Mouse (Mus musculus) bone marrow, adult 2 months (tissue): ENCODE measurements around the gene Lrp1. TPM values are rescaled to one million over a fixed set of nuclear protein-coding genes. Genes with fewer than 3 reads are reported as not detected.

Experiments used
- H3K27ac ChIP-seq: fragments of 200-500 bp; 2 replicates; pipeline ENCODE4 v1.5.1; 2012; ENCODE audit warnings: low read depth, mild to moderate bottlenecking, control low read depth, inconsistent platforms, low read length; ENCODE audit not compliant: control insufficient read depth, poor library complexity, insufficient read depth
- H3K4me1 ChIP-seq: fragments of 200-500 bp; 2 replicates; pipeline ENCODE4 v1.6.1; 2011; ENCODE audit warnings: low read length; ENCODE audit not compliant: control insufficient read depth, insufficient read depth
- H3K4me3 ChIP-seq: fragments of 200-500 bp; replicated peaks from 2 replicates; pipeline ENCODE3; 2011; ENCODE audit warnings: mild to moderate bottlenecking, low read depth, low read length, control low read depth; ENCODE audit not compliant: control insufficient read depth
- CTCF ChIP-seq: fragments of 200-500 bp; IDR thresholded peaks from 2 replicates; pipeline ENCODE4 v1.5.1; 2011; ENCODE audit warnings: low read length, control low read depth; ENCODE audit not compliant: control insufficient read depth, insufficient read depth
- POLR2A ChIP-seq: fragments of 200-500 bp; IDR thresholded peaks from 2 replicates; pipeline ENCODE4 v1.6.1; 2011; ENCODE audit warnings: low read depth, mild to moderate bottlenecking, control low read depth, low read length, borderline replicate concordance; ENCODE audit not compliant: control insufficient read depth
- WGBS: fragments of 180-500 bp; shearing (Covaris S2); methylation state at CpG from one replicate; pipeline ENCODE4 v1.1.7; 2018; 5-methylcytosine and 5-hydroxymethylcytosine counted together
- polyA plus RNA-seq: library from polyadenylated mRNA; stranded (reverse); fragments of >200 nt; gene quantifications from 2 replicates; pipeline ENCODE4 v1.2.4, GENCODE M21; 2011; ENCODE audit warnings: low replicate concordance; ENCODE audit not compliant: missing spikeins, insufficient read depth, insufficient read length

Lrp1 gene
- polyA plus RNA-seq, 1 experiment = 48.3 TPM

- Histone ChIP-seq H3K27ac (no peak overlapping the region), H3K4me3 (no peak overlapping the region), H3K4me1 (peaks cover 3% of the 10 kb centered on the region)
- TF ChIP-seq CTCF = peak; percentile 95
- TF ChIP-seq POLR2A = no peak
- 33% methylated on average over 7 of the region's 7 CpGs for WGBS
Observed at GRCm38 (mm10) chr10:127537854-127538583, 82.9 kb downstream of the Lrp1 start.

DNA sequence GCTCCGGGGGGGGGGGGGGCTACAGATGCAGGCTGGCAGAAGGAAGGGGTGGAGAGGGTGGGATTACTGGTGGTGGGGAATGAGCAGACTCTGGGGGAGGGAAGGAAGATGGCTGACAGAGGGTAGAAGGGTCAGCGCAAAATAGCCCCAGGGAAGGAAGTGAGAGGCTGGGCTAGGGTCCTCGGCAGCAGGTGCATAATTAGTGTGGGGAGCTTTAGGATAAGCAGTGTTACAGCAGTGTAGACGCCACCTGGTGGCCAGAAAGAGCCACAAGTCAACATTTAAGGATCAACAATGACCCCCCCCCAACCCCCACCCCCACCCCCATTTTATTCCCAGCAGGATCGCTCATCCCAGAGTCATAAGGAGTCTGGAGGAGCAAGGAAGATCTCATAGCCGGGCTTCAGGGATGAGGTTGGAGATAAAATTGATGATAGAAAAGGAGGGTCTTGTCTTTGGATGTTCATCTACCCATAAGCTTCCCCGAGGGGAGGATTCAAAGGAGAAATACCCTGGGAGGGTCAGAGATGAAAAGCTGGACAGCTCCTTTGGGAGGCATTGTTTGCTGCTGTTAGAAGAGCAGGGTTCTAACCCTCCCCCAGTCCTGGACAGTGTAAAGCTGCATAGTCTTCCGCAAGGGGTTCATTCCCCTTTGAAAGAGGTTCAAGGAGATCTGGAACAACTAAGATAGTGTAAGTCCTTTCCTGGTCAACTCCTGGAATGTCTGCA is 84.2 kb downstream of the Lrp1 start:
- WGBS = 12% methylated on average over 8 of the region's 8 CpGs
- TF ChIP-seq POLR2A = no peak
- TF ChIP-seq CTCF = peak; percentile 38; the same call in 1 of the 2 replicates
- H3K27ac ChIP-seq = no peak overlapping the region
- H3K4me3 ChIP-seq = no peak overlapping the region
- peaks cover 3% of the 10 kb centered on the region for H3K4me1 ChIP-seq

GRCm38 (mm10) chr10:127534929-127535384 is 86.0 kb downstream of the Lrp1 start:
- TF ChIP-seq POLR2A = no peak
- no peak for TF ChIP-seq CTCF
- WGBS = 5% methylated on average over 29 of the region's 30 CpGs
- Histone ChIP-seq H3K27ac (no peak overlapping the region), H3K4me3 (no peak overlapping the region), H3K4me1 (peaks cover 3% of the 10 kb centered on the region)

- Histone ChIP-seq H3K4me1 (peaks cover 3% of the 10 kb centered on the region), H3K4me3 (no peak within 1 kb of the TSS), H3K27ac (no peak within 1 kb of the TSS)
- TF ChIP-seq CTCF (no peak), POLR2A (no peak)
- 2% methylated on average over 77 of the region's 78 CpGs for WGBS
Observed at GRCm38 (mm10) chr10:127534036-127534928, 86.7 kb downstream of the Lrp1 start, which contains the start of gene Nxph4. Gene Nxph4 (minus strand): TSS chr10:127534559.

GRCm38 (mm10) chr10:127531548-127531947 is 89.4 kb downstream of the Lrp1 start:
- H3K4me1 ChIP-seq = peaks cover 3% of the 10 kb centered on the region
- H3K27ac ChIP-seq = no peak overlapping the region
- WGBS = 17% methylated on average over 4 of the region's 4 CpGs
- no peak overlapping the region for H3K4me3 ChIP-seq
- TF ChIP-seq POLR2A = no peak

DNA sequence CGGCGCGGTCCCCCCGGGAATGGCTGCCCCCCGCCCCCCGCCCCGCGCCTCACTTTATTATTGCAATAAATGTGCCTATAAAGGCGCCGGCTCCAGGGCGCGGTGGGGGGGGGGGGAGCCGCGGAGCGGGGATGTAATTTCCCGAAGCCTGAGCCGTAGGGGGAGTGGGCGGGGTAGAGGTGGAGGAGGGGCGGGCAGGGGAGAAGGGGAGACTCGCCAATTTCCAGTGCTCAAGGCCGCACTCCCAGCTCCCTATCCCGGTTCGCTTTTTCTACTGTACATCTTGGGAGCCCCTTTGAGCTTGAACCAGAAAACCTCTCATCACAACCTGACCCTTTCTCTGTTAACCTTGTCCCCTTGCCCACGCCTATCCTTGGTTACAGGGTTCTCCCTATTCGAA is 90.0 kb downstream of the Lrp1 start:
- Histone ChIP-seq H3K4me1 (peaks cover 3% of the 10 kb centered on the region), H3K4me3 (no peak overlapping the region), H3K27ac (no peak overlapping the region)
- TF ChIP-seq CTCF (no peak), POLR2A (no peak)
- WGBS = 6% methylated on average over 23 of the region's 25 CpGs

- TF ChIP-seq CTCF (no peak), POLR2A (no peak)
Observed at GRCm38 (mm10) chr10:127527481-127527880, 93.5 kb downstream of the Lrp1 start.

More at GRCm38 (mm10) chr10:127527481-127527880, 93.5 kb downstream of the Lrp1 start:
- no peaks in the 10 kb centered on the region; the same call in 1 of the 2 replicates for H3K4me1 ChIP-seq
- 9% methylated on average over 17 of the region's 17 CpGs for WGBS
- no peak overlapping the region for H3K27ac ChIP-seq
- no peak overlapping the region for H3K4me3 ChIP-seq
